Mouse (Mus musculus) left cerebral cortex, postnatal 4 days (tissue): Measurements from ENCODE around the gene Atp5b. TPM values are rescaled to one million over a fixed set of nuclear protein-coding genes. Genes with fewer than 3 reads are reported as not detected.
"Not testable (repeated sequence)": the region's sequence is repeated elsewhere in the genome, so short reads cannot be mapped to it uniquely, and the experiment has no call there.

Experiments used
- DNase-seq: peaks from one replicate; pipeline ENCODE4 v3.0.0-alpha.2; 2022
- intact Hi-C: fragments of 180-260 bp; cut with DNase I; formaldehyde crosslinking; loops from one replicate; pipeline ENCODE4 v1.15.1; 2025
- total RNA-seq, 2 experiments: library from RNA; stranded (reverse); gene quantifications; 2 replicates each; pipeline ENCODE4 v1.2.3; 2021

Gene Atp5b
- 1,000 to 10,000 TPM; 1,302 to 1,309 TPM for total RNA-seq

DNA sequence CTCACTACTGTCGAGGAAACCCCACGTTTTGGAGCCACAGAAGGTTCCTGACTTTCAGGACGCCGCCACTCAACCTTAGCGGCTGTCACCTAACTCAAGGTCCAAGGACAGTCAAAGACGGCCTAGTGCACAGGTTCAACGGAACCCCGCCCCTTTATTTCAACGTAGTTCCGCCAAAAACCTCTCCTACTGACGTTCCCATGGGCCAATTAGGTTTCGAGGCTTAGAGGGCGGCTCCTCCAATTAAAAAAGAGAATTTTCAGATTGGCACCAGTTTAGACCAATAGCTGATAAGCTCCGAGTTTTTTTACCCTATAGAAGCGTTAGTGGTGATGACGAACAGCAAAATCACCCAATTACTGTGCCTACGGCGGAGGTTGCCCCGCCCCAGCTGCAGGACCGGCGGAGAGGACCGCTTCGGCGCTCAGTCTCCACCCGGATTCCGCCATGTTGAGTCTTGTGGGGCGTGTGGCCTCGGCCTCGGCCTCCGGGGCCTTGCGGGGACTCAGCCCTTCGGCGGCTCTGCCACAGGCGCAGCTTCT, at the start of gene Atp5b:
Atp5b (plus strand) TSS at position 394 of the 542 bp plus-strand sequence.
- peak; percentile 97 for DNase-seq
- intact Hi-C loops: no loop called here

DNA sequence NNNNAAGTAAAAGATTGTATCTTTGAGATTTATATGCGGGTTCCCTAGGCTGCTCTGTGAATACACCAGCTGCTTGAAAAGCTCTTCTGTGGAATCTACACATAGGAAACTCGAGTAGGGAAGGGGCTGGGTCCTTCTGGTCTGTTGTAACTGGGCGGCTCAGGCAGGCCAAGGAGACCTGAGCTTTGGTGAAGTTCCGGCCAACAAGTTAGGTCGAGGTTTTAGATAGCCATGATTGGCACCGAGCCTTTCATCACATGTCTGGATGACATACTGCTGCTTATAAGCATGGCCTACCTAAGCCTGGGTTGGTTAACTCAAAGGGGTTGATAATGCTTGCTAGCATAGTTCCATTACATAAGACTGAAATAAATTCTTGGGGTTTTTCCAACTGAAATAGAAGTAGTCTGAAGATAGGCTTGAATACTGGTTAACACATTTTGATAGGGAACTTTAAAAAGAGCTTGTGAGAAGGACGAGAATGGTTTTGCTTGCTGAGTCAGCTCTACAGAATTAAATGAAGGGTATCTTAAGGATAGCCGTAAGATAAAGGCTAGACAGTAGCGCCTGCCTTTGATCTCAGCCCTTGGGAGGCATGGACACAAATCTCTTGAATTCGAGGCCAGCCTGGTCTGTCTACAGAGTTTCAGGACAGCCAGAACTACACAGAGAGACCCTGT, 46.2 kb upstream of the Atp5b start:
- peak; percentile 32 for DNase-seq
- intact Hi-C loops: no loop called here

- intact Hi-C loops: no loop called here
These were observed 45.2 kb upstream of the Atp5b start for GRCm38 (mm10) chr10:128037921-128038320.

DNA sequence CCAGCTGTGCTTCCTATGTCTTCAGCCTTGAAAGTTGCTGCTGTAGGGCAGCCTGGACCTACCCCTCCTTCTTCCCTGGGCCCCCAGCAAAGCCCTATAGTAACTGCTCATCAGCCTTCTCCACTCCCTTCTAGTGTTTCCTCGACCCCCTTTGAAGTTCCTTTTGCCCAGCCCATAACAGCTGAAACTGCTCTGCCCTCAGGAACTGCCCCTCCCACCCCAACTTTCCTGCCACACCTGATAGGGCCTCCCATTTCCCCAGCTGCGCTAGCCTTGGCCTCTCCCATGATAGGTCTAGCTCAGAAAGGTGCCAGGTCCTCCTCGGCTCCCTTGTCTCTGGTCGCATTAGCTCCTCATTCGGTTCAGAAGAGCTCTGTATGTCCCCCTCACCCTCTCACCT, 43.9 kb upstream of the Atp5b start:
- no peak for DNase-seq
- intact Hi-C loops: no loop called here

More at GRCm38 (mm10) chr10:128037921-128038320, 45.2 kb upstream of the Atp5b start:
- DNase-seq: no peak

DNA sequence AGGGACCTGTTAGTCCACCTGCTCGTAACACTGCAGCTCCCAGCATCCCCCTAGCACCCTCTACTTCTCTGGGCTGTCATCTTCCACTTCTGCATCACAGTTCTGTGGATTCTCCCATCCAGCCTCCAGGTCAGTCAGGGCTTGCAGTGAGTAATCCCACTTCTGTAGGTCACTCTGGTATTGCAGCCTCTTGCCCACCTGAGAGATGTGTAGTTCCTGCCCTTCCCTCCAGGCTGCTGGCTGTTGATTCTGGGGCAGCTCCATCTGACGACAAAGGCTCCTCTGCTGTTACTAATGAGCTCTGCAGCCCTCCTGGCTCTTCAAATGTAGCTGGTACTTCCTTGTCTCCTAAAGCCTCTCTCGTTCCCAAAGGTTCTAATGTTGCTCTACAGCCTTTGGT, 43.2 kb upstream of the Atp5b start:
- DNase-seq: no peak
- intact Hi-C loops: no loop called here

GRCm38 (mm10) chr10:128040293-128040692, 42.8 kb upstream of the Atp5b start:
- intact Hi-C loops: no loop called here
- no peak for DNase-seq

DNA sequence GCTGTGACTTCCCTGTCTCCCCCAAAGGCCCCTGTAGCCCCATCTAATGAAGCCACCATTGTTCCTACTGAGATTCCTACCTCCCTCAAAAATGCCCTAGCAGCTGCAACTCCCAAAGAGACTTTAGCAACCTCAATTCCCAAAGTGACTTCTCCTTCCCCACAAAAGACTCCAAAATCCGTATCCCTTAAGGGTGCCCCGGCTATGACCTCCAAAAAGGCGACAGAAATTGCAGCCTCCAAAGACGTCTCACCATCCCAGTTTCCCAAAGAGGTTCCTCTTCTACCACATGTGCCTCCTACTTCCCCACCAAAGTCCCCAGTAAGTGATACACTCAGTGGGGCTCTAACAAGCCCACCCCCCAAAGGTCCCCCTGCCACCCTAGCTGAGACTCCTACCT, 41.4 kb upstream of the Atp5b start:
- no peak for DNase-seq
- intact Hi-C loops: no loop called here

DNA sequence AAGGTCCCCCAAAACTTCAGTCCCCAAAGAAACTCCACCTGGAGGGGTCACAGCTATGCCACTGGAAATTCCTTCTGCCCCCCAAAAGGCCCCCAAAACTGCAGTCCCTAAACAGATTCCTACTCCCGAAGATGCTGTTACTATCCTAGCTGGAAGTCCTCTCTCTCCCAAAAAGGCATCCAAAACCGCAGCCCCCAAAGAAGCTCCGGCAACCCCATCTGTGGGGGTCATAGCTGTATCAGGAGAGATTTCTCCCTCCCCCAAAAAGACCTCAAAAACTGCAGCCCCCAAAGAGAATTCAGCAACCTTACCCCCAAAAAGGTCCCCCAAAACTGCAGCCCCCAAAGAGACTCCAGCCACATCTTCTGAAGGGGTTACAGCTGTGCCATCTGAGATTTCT, 40.6 kb upstream of the Atp5b start:
- DNase-seq: no peak
- intact Hi-C loops: no loop called here

DNA sequence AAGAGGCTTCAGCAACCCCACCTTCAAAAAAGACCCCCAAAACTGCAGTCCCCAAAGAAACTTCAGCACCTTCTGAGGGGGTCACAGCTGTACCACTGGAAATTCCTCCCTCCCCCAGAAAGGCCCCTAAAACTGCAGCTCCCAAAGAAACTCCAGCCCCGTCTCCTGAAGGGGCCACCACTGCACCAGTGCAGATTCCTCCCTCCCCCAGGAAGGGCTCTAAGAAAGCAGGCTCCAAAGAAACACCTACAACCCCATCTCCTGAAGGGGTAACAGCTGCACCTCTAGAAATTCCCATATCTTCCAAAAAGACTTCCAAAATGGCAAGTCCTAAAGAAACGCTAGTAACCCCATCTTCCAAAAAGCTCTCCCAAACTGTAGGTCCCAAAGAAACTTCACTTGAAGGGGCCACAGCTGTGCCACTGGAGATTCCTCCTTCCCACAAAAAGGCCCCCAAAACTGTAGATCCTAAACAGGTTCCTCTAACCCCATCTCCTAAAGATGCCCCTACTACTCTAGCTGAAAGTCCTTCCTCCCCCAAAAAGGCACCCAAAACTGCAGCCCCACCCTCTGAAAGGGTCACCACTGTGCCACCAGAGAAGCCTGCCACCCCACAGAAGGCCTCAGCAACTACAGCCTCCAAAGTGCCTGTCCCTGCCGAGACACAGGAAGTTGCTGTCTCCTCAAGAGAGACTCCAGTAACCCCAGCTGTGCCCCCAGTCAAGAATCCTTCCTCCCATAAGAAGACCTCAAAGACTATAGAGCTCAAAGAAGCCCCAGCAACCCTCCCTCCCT, 39.8 kb upstream of the Atp5b start:
- no peak for DNase-seq
- intact Hi-C loops: no loop called here

- intact Hi-C loops: no loop called here
- no peak for DNase-seq
These were observed 34.9 kb upstream of the Atp5b start for GRCm38 (mm10) chr10:128048157-128048556.

DNA sequence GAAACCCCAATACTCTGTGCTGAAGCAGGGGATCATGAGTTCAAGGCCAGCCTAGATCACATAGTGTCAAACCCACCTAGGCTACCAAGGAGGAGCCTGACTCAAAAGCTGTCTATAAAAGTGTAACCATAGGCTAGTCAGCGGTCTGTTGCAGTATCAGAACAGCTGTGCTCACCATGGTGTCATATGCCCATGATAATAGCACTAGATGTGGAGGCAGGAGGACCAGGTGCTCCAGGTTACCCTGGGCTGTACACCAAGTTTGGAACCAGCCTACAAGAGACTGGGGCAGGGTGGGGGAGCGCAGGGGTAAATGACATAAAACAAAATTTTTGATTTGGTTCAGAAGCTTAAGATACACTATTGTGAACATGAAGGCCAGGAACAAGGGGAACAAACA, 33.3 kb upstream of the Atp5b start:
- intact Hi-C loops: no loop called here
- no peak for DNase-seq

- intact Hi-C loops: no loop called here
These were observed 32.7 kb upstream of the Atp5b start for GRCm38 (mm10) chr10:128050355-128050754.

DNA sequence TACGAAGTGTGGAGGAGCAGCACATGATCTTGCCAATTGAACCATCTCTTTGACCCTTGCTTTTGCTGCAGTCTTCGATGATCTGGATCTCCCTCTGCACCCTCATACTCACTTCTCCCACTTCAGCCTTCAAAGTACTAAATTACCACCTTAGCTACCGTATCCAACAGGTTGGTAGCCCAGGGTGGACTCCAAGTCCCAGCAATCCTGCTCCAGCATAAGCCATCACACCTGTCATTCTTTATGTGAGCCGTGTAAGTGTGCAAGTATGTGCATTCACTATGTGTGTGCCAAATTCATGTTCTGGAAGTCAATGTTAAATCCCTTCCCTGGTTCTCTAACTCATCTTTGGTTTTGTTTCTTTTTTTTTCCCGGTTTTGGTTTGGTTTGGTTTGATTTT, 31.5 kb upstream of the Atp5b start:
- no peak for DNase-seq
- intact Hi-C loops: no loop called here

More at GRCm38 (mm10) chr10:128050355-128050754, 32.7 kb upstream of the Atp5b start:
- DNase-seq: no peak

GRCm38 (mm10) chr10:128052136-128052535, 30.9 kb upstream of the Atp5b start:
- DNase-seq, intact Hi-C loops: not testable (repeated sequence)

- DNase-seq: no peak
- intact Hi-C loops: no loop called here
These were observed 30.1 kb upstream of the Atp5b start for GRCm38 (mm10) chr10:128053001-128053400.

- DNase-seq: no peak
- intact Hi-C loops: no loop called here
These were observed 24.9 kb upstream of the Atp5b start for GRCm38 (mm10) chr10:128058184-128058583.

- intact Hi-C loops: no loop called here
These were observed 24.4 kb upstream of the Atp5b start, which contains the start of gene Ptges3 for GRCm38 (mm10) chr10:128058601-128059151. Gene Ptges3, plus strand, starts transcription at chr10:128058954.

GRCm38 (mm10) chr10:128059207-128059981, 23.7 kb upstream of the Atp5b start:
- intact Hi-C loops: no loop called here
- peak; percentile 40 for DNase-seq

More at GRCm38 (mm10) chr10:128058601-128059151, 24.4 kb upstream of the Atp5b start, which contains the start of gene Ptges3:
- peak; percentile 100 for DNase-seq

DNA sequence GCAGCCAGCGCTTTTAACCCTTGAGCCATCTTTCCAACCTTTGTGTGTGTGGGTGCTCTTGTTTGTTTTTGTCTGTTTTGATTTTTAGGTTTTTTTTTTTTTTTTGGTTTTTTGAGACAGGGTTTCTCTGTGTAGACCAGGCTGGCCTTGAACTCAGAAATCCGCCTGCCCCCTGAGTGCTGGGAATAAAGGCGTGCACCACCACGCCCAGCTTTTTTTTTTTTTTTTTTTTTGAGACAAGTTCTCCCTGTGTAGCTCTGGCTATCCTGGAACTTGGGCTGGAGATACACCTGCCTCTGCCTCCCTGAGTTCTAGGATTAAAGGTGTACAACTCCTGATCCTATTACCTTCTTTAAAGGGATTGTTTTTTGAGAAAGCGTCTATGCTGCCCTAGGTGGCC, 22.0 kb upstream of the Atp5b start:
- intact Hi-C loops: no loop called here

GRCm38 (mm10) chr10:128062221-128062989, 20.7 kb upstream of the Atp5b start:
- intact Hi-C loops: no loop called here
- no peak for DNase-seq

More for the DNA sequence above, 22.0 kb upstream of the Atp5b start:
- no peak for DNase-seq
